9 mouse cellular contexts compared by ENCODE assay signal in the genomic region with DNA sequence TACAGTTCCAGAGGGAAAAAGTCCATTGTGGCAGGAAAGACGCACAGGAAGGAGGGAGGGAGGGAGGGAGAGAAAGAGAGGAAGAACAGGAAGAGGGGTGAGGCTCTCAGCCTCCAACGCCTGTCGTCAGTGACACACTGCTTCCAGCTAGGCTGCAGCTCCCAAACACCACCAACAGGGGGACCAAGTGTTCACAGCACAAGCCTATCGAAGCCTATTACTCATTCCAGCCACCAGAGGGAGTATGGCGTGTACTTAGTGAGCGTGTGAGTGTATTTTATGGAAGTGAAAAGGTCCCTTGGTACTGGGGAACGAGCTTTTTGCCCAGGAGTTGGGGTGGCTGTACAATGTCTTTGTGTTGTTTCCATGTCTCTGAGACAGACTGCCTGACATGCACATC. TPM values are rescaled to one million over a fixed set of nuclear protein-coding genes. Genes with fewer than 3 reads are reported as not detected.
DNase-seq lines count a peak whose midpoint lies in the region; ATAC-seq lines count a peak whose summit lies in the region.
"Had no signal": no experiment of that assay in that cellular context is flagged by ENCODE, and none has a peak within 500 bp of the region (broad histone marks: within the 10 kb centered on the region; RNA-seq: fewer than 3 reads in every experiment).

No protein-coding gene starts in this region.

- 23% methylated on average over 7 of the region's 7 CpGs for WGBS in kidney, embryonic 15.5 days

- H3K27me3 ChIP-seq in kidney, embryonic 15.5 days, result no peaks in the 10 kb centered on the region

- ATAC-seq in kidney, embryonic 15.5 days (replicated peaks; ENCODE audit: low FRiP score), result no peak

- DNase-seq in kidney, adult 18-20 months, result peak; percentile 67
- DNase-seq in MN1 (ENCODE audit: low spot score), result peak; percentile 77
- peak; percentile 47 for DNase-seq in cerebellum, adult 8-10 months
- peak; percentile 81 for DNase-seq in heart, postnatal 4 days
- DNase-seq in left cerebral cortex, postnatal 10 days (ENCODE audit: extremely low spot score in 1 of 2, low spot score in 2 of 2), result peak; percentile 66 to 83
- DNase-seq in naive thymus-derived CD4-positive, alpha-beta T cell, adult 2 months (ENCODE audit: low read depth), result peak; percentile 66
- peak; percentile 75 for DNase-seq in thymus, postnatal 0 days (ENCODE audit: low spot score)

- H3K9me3 ChIP-seq in kidney, embryonic 15.5 days (replicated peaks), result no peaks in the 10 kb centered on the region

- H3K9ac ChIP-seq in kidney, embryonic 15.5 days, result no peak overlapping the region

- H3K27ac ChIP-seq in kidney, embryonic 15.5 days, result no peak overlapping the region

- intact Hi-C loops in left cerebral cortex, postnatal 10 days (cut with DNase I), result loop anchor here (10.0 kb wide), 2 partner anchors 302 to 542 kb away; no protein-coding TSS in a partner anchor

- H3K4me3 ChIP-seq in kidney, embryonic 15.5 days (replicated peaks), result no peak overlapping the region

- peaks cover 15% of the 10 kb centered on the region for H3K4me1 ChIP-seq in kidney, embryonic 15.5 days

- H3K4me2 ChIP-seq in kidney, embryonic 15.5 days, result no peak overlapping the region

- H3K36me3 ChIP-seq in kidney, embryonic 15.5 days, result no peaks in the 10 kb centered on the region

RNA-seq across cellular contexts. Expression of a gene that starts 6.8 kb away (rescaled TPM):
- polyA plus RNA-seq in kidney, embryonic 15.5 days (2015; fragmentation: Nextera tagmentation; extraction: Ambion mirVana), result 0.38 and 0.55 TPM in 2 replicates
- total RNA-seq in heart, postnatal 4 days (2021), result 1 to 10 TPM; 7.9 to 8.6 TPM
- total RNA-seq in left cerebral cortex, postnatal 10 days (2021), result 1 to 10 TPM; 1.2 to 1.3 TPM
- polyA plus RNA-seq in thymus, postnatal 0 days (2015; fragmentation: Nextera tagmentation; extraction: Ambion mirVana), result 0.16 and 0.17 TPM in 2 replicates

RNA-seq across cellular contexts. Expression of a gene that starts 17.3 kb away (rescaled TPM):
- polyA plus RNA-seq in kidney, embryonic 15.5 days (2015; fragmentation: Nextera tagmentation; extraction: Ambion mirVana), result not detected in 2 replicates
- not detected for total RNA-seq in heart, postnatal 4 days (2021)
- not detected for total RNA-seq in left cerebral cortex, postnatal 10 days (2021)
- not detected in 2 replicates for polyA plus RNA-seq in thymus, postnatal 0 days (2015; fragmentation: Nextera tagmentation; extraction: Ambion mirVana)
- total RNA-seq: gastrocnemius, postnatal 36 days had no signal

RNA-seq across cellular contexts. Expression of a gene that starts 21.3 kb away (rescaled TPM):
- 0.30 and 0.48 TPM in 2 replicates for polyA plus RNA-seq in kidney, embryonic 15.5 days (2015; fragmentation: Nextera tagmentation; extraction: Ambion mirVana)
- total RNA-seq in heart, postnatal 4 days (2021), result under 1 TPM; 0.36 to 0.59 TPM
- not detected for total RNA-seq in left cerebral cortex, postnatal 10 days (2021)
- 1.1 and 1.2 TPM in 2 replicates for polyA plus RNA-seq in thymus, postnatal 0 days (2015; fragmentation: Nextera tagmentation; extraction: Ambion mirVana)
- total RNA-seq: gastrocnemius, postnatal 36 days had no signal

RNA-seq across cellular contexts. Expression of a gene that starts 57.3 kb away (rescaled TPM):
- 2.5 and 3.5 TPM in 2 replicates for polyA plus RNA-seq in kidney, embryonic 15.5 days (2015; fragmentation: Nextera tagmentation; extraction: Ambion mirVana)
- total RNA-seq in heart, postnatal 4 days (2021), result 1 to 10 TPM; 7.5 to 9.3 TPM
- 10 to 100 TPM; 13.1 to 13.7 TPM for total RNA-seq in left cerebral cortex, postnatal 10 days (2021)
- 3.9 and 4.4 TPM in 2 replicates for polyA plus RNA-seq in thymus, postnatal 0 days (2015; fragmentation: Nextera tagmentation; extraction: Ambion mirVana)
